Comparison of ENCODE assay signal across 8 mouse cellular contexts in genomic region chr11:106789649-106790048, GRCm38 (mm10). TPM values are rescaled to one million over a fixed set of nuclear protein-coding genes. Genes with fewer than 3 reads are reported as not detected.
DNase-seq lines count a peak whose midpoint lies in the region; ATAC-seq and TF ChIP-seq lines count a peak whose summit lies in the region.

No protein-coding gene starts in this region.

- H3K79me2 ChIP-seq in heart, adult 2 months (replicated peaks; ENCODE audit: control insufficient read depth, insufficient read depth, low read length): peaks cover 1% of the 10 kb centered on the region; the same call in 1 of the 2 replicates

- TF ChIP-seq POLR2A in heart, adult 2 months (IDR thresholded peaks at IDR 0.05; ENCODE audit: insufficient read depth, low read depth, low read length): no peak
- TF ChIP-seq POLR2A in embryonic fibroblast, embryonic 13.5 days (IDR thresholded peaks at IDR 0.05; ENCODE audit: low read depth, low read length): no peak

- peak overlapping the region; percentile 89 for H3K9ac ChIP-seq in heart, adult 2 months (ENCODE audit: low read depth, low read length)
- H3K9ac ChIP-seq in ES-E14 (ENCODE audit: insufficient read depth, low read depth, low read length, poor library complexity, severe bottlenecking): peak overlapping the region; percentile 97
- H3K9ac ChIP-seq in liver, embryonic 13.5 days: peak overlapping the region; percentile 99

- intact Hi-C loops in heart, adult 2 months (cut with DNase I): loop anchor here (5.0 to 10.0 kb wide), 3 partner anchors 133 to 515 kb away; partner anchors contain the start of genes Smarcd2, Smurf2 and Tcam1
- intact Hi-C loops in heart, postnatal 25 days (cut with DNase I): no loop called here

- WGBS in heart, adult 2 months: 1% methylated on average over 6 of the region's 6 CpGs
- under 1% methylated on average over 6 of the region's 6 CpGs for WGBS in liver, embryonic 13.5 days (ENCODE audit: insufficient replicate concordance)

- peaks cover 1% of the 10 kb centered on the region; the same call in 1 of the 2 replicates for H3K4me1 ChIP-seq in heart, adult 2 months (ENCODE audit: control insufficient read depth, insufficient read depth, low read length)
- peaks cover 0 to 2% of the 10 kb centered on the region in 2 experiments; a peak in 1 of 4 replicates for H3K4me1 ChIP-seq in ES-E14 (ENCODE audit: control insufficient read depth in 2 of 2, insufficient read depth in 2 of 2, low read length in 2 of 2, poor library complexity in 1 of 2)
- H3K4me1 ChIP-seq in embryonic fibroblast, embryonic 13.5 days (ENCODE audit: control insufficient read depth, insufficient read depth, low read length): no peaks in the 10 kb centered on the region; the same call in 1 of the 2 replicates
- peaks cover 37% of the 10 kb centered on the region for H3K4me1 ChIP-seq in liver, embryonic 13.5 days (replicated peaks)

- ATAC-seq in liver, embryonic 13.5 days (ENCODE audit: low read depth): no peak

- TF ChIP-seq CTCF in heart, adult 2 months (IDR thresholded peaks at IDR 0.05): no peak
- TF ChIP-seq CTCF in embryonic fibroblast, embryonic 13.5 days (IDR thresholded peaks at IDR 0.05; ENCODE audit: borderline replicate concordance, insufficient read depth, low read length): no peak

- H3K4me2 ChIP-seq in liver, embryonic 13.5 days: peak overlapping the region; percentile 76

- peak overlapping the region; percentile 99 for H3K4me3 ChIP-seq in heart, adult 2 months
- H3K4me3 ChIP-seq in ES-E14 (ENCODE audit: insufficient read depth in 1 of 2, low read depth in 1 of 2, low read length in 2 of 2, poor library complexity in 1 of 2, severe bottlenecking in 1 of 2): peak overlapping the region; percentile 89 to 93
- H3K4me3 ChIP-seq in embryonic fibroblast, embryonic 13.5 days (ENCODE audit: insufficient read depth, low read length): peak overlapping the region; percentile 64
- peak overlapping the region; percentile 96 for H3K4me3 ChIP-seq in liver, embryonic 13.5 days (replicated peaks)

- in situ Hi-C loops in ES-E14 (cut with MboI; ENCODE audit: low sequenced_read_pairs in 2 of 2, unreplicated experiment in 2 of 2): no loop called here

- no peaks in the 10 kb centered on the region for H3K27me3 ChIP-seq in heart, adult 2 months (ENCODE audit: control insufficient read depth, insufficient read depth, low read length)
- H3K27me3 ChIP-seq in liver, embryonic 13.5 days: no peaks in the 10 kb centered on the region

- TF ChIP-seq EP300 in heart, adult 2 months (IDR thresholded peaks at IDR 0.05; ENCODE audit: insufficient read depth, low read depth, low read length): no peak

- H3K36me3 ChIP-seq in heart, adult 2 months (ENCODE audit: control insufficient read depth, insufficient read depth, low read length): peaks cover 20% of the 10 kb centered on the region
- H3K36me3 ChIP-seq in ES-E14 (ENCODE audit: control insufficient read depth, insufficient read depth, low read length, poor library complexity, severe bottlenecking): peaks cover 24% of the 10 kb centered on the region
- H3K36me3 ChIP-seq in liver, embryonic 13.5 days: peaks cover 53% of the 10 kb centered on the region

- no peak for DNase-seq in heart, adult 2 months
- no peak for DNase-seq in heart, postnatal 25 days (ENCODE audit: low spot score)
- DNase-seq in ES-E14 (ENCODE audit: low read depth, low spot score): no peak
- DNase-seq in liver, embryonic 13.5 days: peak; percentile 10
- DNase-seq in right cerebral cortex, postnatal 36 days (ENCODE audit: low spot score in 2 of 2): no peak
- DNase-seq in ovary, postnatal 14 days (ENCODE audit: low spot score): no peak
- no peak for DNase-seq in urinary bladder, postnatal 10 days (ENCODE audit: low spot score)

- peak overlapping the region; percentile 96 for H3K27ac ChIP-seq in heart, adult 2 months
- H3K27ac ChIP-seq in ES-E14 (ENCODE audit: insufficient read depth, low read depth, low read length, poor library complexity, severe bottlenecking): no peak overlapping the region; the same call in 1 of the 2 replicates
- H3K27ac ChIP-seq in embryonic fibroblast, embryonic 13.5 days (ENCODE audit: insufficient read depth, low read length): peak overlapping the region; percentile 76
- H3K27ac ChIP-seq in liver, embryonic 13.5 days: peak overlapping the region; percentile 99

- H3K9me3 ChIP-seq in ES-E14 (ENCODE audit: control insufficient read depth, insufficient read depth, low read depth, low read length): no peaks in the 10 kb centered on the region
- no peaks in the 10 kb centered on the region for H3K9me3 ChIP-seq in liver, embryonic 13.5 days (replicated peaks)

TF ChIP-seq in ES-E14, 5 proteins besides CTCF, POLR2A, EP300 and RAD21:
- TF ChIP-seq ZC3H11A (IDR thresholded peaks at IDR 0.05; ENCODE audit: borderline replicate concordance, low read depth, low read length) (no peak), HCFC1 (IDR thresholded peaks at IDR 0.05; ENCODE audit: borderline replicate concordance, insufficient read depth, low read length) (no peak), MAFK (IDR thresholded peaks at IDR 0.05; ENCODE audit: insufficient read depth, low read depth, low read length) (no peak), ZNF384 (IDR thresholded peaks at IDR 0.05; ENCODE audit: low read depth, low read length) (no peak), CHD2 (IDR thresholded peaks at IDR 0.05; ENCODE audit: low read depth, low read length) (no peak)

RNA-seq across cellular contexts. Expression of gene Cep95, which starts 0.6 kb away (rescaled TPM):
- 1 to 10 TPM; 4.9 to 6.0 TPM for total RNA-seq in heart, adult 2 months (2021)
- polyA plus RNA-seq in heart, adult 2 months (2012; rRNA removed): 2.7 and 5.3 TPM in 2 replicates
- 1 to 10 TPM; 5.9 to 7.3 TPM for total RNA-seq in heart, postnatal 25 days (2021)
- total RNA-seq in ES-E14 (2012; rRNA removed): 14.1 and 15.4 TPM in 2 replicates
- 11.2 and 15.9 TPM in 2 replicates for polyA plus RNA-seq in embryonic fibroblast, embryonic 13.5 days (2011; ENCODE audit: insufficient read length, low read depth, missing spikeins)
- 8.1 and 11.4 TPM in 2 replicates for polyA plus RNA-seq in liver, embryonic 13.5 days (2015; fragmentation: Nextera tagmentation; extraction: Ambion mirVana)

RNA-seq across cellular contexts. Expression of gene Ddx5, which starts 0.7 kb away (rescaled TPM):
- 100 to 1,000 TPM; 328 to 354 TPM for total RNA-seq in heart, adult 2 months (2021)
- 202 and 306 TPM in 2 replicates for polyA plus RNA-seq in heart, adult 2 months (2012; rRNA removed)
- total RNA-seq in heart, postnatal 25 days (2021): 100 to 1,000 TPM; 310 to 351 TPM
- total RNA-seq in ES-E14 (2012; rRNA removed): 300 and 403 TPM in 2 replicates
- polyA plus RNA-seq in embryonic fibroblast, embryonic 13.5 days (2011; ENCODE audit: insufficient read length, low read depth, missing spikeins): 769 and 953 TPM in 2 replicates
- polyA plus RNA-seq in liver, embryonic 13.5 days (2015; fragmentation: Nextera tagmentation; extraction: Ambion mirVana): 131 and 152 TPM in 2 replicates

RNA-seq across cellular contexts. Expression of gene Polg2, which starts 10.3 kb away (rescaled TPM):
- total RNA-seq in heart, adult 2 months (2021): 1 to 10 TPM; 3.7 to 4.2 TPM
- polyA plus RNA-seq in heart, adult 2 months (2012; rRNA removed): 2.7 and 3.8 TPM in 2 replicates
- total RNA-seq in heart, postnatal 25 days (2021): 1 to 10 TPM; 4.2 to 4.9 TPM
- 8.7 and 11.4 TPM in 2 replicates for total RNA-seq in ES-E14 (2012; rRNA removed)
- polyA plus RNA-seq in embryonic fibroblast, embryonic 13.5 days (2011; ENCODE audit: insufficient read length, low read depth, missing spikeins): 4.1 and 4.3 TPM in 2 replicates
- polyA plus RNA-seq in liver, embryonic 13.5 days (2015; fragmentation: Nextera tagmentation; extraction: Ambion mirVana): 5.5 and 5.9 TPM in 2 replicates

RNA-seq across cellular contexts. Expression of gene Milr1, which starts 38.6 kb away (rescaled TPM):
- 1 to 10 TPM in 1 of 2 experiments, under 1 TPM in 1; 0.93 to 1.4 TPM for total RNA-seq in heart, adult 2 months (2021)
- polyA plus RNA-seq in heart, adult 2 months (2012; rRNA removed): 0.29 and 0.56 TPM in 2 replicates
- 1 to 10 TPM; 1.1 to 1.6 TPM for total RNA-seq in heart, postnatal 25 days (2021)
- total RNA-seq in ES-E14 (2012; rRNA removed): 0.58 TPM in 1 of 2 replicates, not detected in the other
- polyA plus RNA-seq in embryonic fibroblast, embryonic 13.5 days (2011; ENCODE audit: insufficient read length, low read depth, missing spikeins): 0.43 and 1.4 TPM in 2 replicates
- polyA plus RNA-seq in liver, embryonic 13.5 days (2015; fragmentation: Nextera tagmentation; extraction: Ambion mirVana): 2.6 and 2.7 TPM in 2 replicates

RNA-seq across cellular contexts. Expression of gene Pecam1, which starts 39.2 kb away (rescaled TPM):
- total RNA-seq in heart, adult 2 months (2021): 100 to 1,000 TPM; 114 to 123 TPM
- polyA plus RNA-seq in heart, adult 2 months (2012; rRNA removed): 78.3 and 130 TPM in 2 replicates
- total RNA-seq in heart, postnatal 25 days (2021): 100 to 1,000 TPM; 127 to 139 TPM
- total RNA-seq in ES-E14 (2012; rRNA removed): 83.9 and 117 TPM in 2 replicates
- polyA plus RNA-seq in embryonic fibroblast, embryonic 13.5 days (2011; ENCODE audit: insufficient read length, low read depth, missing spikeins): 0.32 and 1.0 TPM in 2 replicates
- 6.1 and 8.6 TPM in 2 replicates for polyA plus RNA-seq in liver, embryonic 13.5 days (2015; fragmentation: Nextera tagmentation; extraction: Ambion mirVana)
